Mouse (Mus musculus): ENCODE data around the gene Ppp1r12a. TPM values are rescaled to one million over a fixed set of nuclear protein-coding genes. Genes with fewer than 3 reads are reported as not detected.
A peak's percentile ranks its signal among the peaks of the same experiment; 100 is the strongest.

Gene Ppp1r12a
- polyA plus RNA-seq, 1 experiment from 2014 or later: 99.4 TPM

GRCm38 (mm10) chr10:108133745-108134144 lies 28.2 kb upstream of the Ppp1r12a start:
- no peak for ATAC-seq (ENCODE audit: low read depth)
- Histone ChIP-seq H3K9ac (ENCODE audit: low read length) (no peak overlapping the region), H3K9me3 (ENCODE audit: control insufficient read depth, low read length) (no peaks in the 10 kb centered on the region), H3K4me3 (ENCODE audit: low read length) (no peak overlapping the region), H3K4me2 (ENCODE audit: low read depth, low read length) (no peak overlapping the region), H3K27ac (ENCODE audit: low read length) (no peak overlapping the region), H3K4me1 (replicated peaks; ENCODE audit: control insufficient read depth, insufficient read depth, low read length) (no peaks in the 10 kb centered on the region; the same call in 1 of the 2 replicates), H3K27me3 (ENCODE audit: control insufficient read depth, insufficient read depth, low read depth, low read length) (no peaks in the 10 kb centered on the region), H3K36me3 (ENCODE audit: control insufficient read depth, insufficient read depth, low read length) (no peaks in the 10 kb centered on the region)
- WGBS: 72% methylated on average over 5 of the region's 5 CpGs

GRCm38 (mm10) chr10:108138347-108138746 lies 23.6 kb upstream of the Ppp1r12a start:
- no peak overlapping the region for H3K4me2 ChIP-seq (ENCODE audit: low read depth, low read length)
- no peak overlapping the region for H3K4me3 ChIP-seq (ENCODE audit: low read length)
- no peaks in the 10 kb centered on the region for H3K36me3 ChIP-seq (ENCODE audit: control insufficient read depth, insufficient read depth, low read length)
- no peaks in the 10 kb centered on the region for H3K27me3 ChIP-seq (ENCODE audit: control insufficient read depth, insufficient read depth, low read depth, low read length)
- 86% methylated on average over 5 of the region's 5 CpGs for WGBS
- H3K9me3 ChIP-seq (ENCODE audit: control insufficient read depth, low read length): no peaks in the 10 kb centered on the region; the same call in 1 of the 2 replicates
- ATAC-seq (ENCODE audit: low read depth): no peak
- H3K9ac ChIP-seq (ENCODE audit: low read length): no peak overlapping the region
- H3K27ac ChIP-seq (ENCODE audit: low read length): no peak overlapping the region
- H3K4me1 ChIP-seq (replicated peaks; ENCODE audit: control insufficient read depth, insufficient read depth, low read length): no peaks in the 10 kb centered on the region

DNA sequence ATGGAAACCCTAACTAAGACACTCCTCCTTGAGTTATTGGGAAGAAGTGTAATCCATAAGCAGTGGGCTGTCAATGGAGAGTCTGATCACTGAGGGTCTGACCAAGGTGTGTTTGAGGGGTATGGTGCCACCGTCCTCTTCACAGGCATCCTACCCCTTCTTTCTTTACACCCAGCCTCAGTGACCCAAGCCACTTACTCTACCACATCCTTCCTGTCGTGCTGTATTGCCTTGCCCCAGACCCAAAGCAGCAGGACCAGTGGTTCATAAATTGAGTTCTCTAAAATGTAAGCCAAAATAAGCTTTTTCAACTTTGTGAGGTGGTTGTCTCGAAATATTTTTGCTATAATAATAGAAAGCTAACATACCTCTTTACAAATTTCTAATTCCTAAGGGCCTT lies 22.2 kb upstream of the Ppp1r12a start:
- no peaks in the 10 kb centered on the region for H3K36me3 ChIP-seq (ENCODE audit: control insufficient read depth, insufficient read depth, low read length)
- no peaks in the 10 kb centered on the region for H3K27me3 ChIP-seq (ENCODE audit: control insufficient read depth, insufficient read depth, low read depth, low read length)
- H3K27ac ChIP-seq (ENCODE audit: low read length): no peak overlapping the region
- ATAC-seq (ENCODE audit: low read depth): no peak
- no peaks in the 10 kb centered on the region; the same call in 1 of the 2 replicates for H3K9me3 ChIP-seq (ENCODE audit: control insufficient read depth, low read length)
- no peak overlapping the region for H3K4me3 ChIP-seq (ENCODE audit: low read length)
- no peaks in the 10 kb centered on the region for H3K4me1 ChIP-seq (replicated peaks; ENCODE audit: control insufficient read depth, insufficient read depth, low read length)
- WGBS: 70% methylated on average over 3 of the region's 3 CpGs
- H3K9ac ChIP-seq (ENCODE audit: low read length): no peak overlapping the region
- H3K4me2 ChIP-seq (ENCODE audit: low read depth, low read length): no peak overlapping the region

GRCm38 (mm10) chr10:108140742-108141141 lies 21.3 kb upstream of the Ppp1r12a start:
- H3K9ac ChIP-seq (ENCODE audit: low read length): no peak overlapping the region
- ATAC-seq (ENCODE audit: low read depth): no peak
- H3K4me3 ChIP-seq (ENCODE audit: low read length): no peak overlapping the region
- H3K36me3 ChIP-seq (ENCODE audit: control insufficient read depth, insufficient read depth, low read length): no peaks in the 10 kb centered on the region
- H3K27ac ChIP-seq (ENCODE audit: low read length): no peak overlapping the region
- 85% methylated on average over 3 of the region's 3 CpGs for WGBS
- H3K4me1 ChIP-seq (replicated peaks; ENCODE audit: control insufficient read depth, insufficient read depth, low read length): no peaks in the 10 kb centered on the region
- H3K4me2 ChIP-seq (ENCODE audit: low read depth, low read length): no peak overlapping the region
- H3K9me3 ChIP-seq (ENCODE audit: control insufficient read depth, low read length): no peaks in the 10 kb centered on the region; the same call in 1 of the 2 replicates
- no peaks in the 10 kb centered on the region for H3K27me3 ChIP-seq (ENCODE audit: control insufficient read depth, insufficient read depth, low read depth, low read length)

DNA sequence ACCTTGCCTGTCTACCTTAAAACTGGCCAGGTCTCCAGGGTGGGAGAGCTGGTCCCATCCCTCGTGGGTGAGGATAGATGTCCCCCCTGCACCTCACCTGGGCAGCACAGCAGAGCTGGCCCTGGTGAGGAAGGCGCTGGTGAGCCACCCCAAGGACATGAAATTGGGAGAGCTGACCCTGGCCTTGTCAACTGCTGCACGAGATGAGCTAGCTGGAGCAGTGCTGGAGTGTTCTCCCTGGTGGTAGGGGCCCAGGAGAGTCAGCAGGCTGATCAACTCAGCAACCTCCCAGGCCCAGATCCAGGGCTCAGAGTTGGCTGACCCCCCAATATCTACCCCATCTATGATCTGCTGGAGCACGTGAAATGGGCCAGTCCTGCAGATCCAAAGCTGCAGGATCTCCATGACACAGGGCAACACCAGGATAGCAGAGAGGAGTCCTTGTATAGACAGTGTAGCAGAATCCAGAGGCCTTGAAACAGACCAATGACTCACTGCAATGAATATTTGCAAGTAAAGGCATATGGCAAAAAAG lies 17.9 kb upstream of the Ppp1r12a start:
- no peaks in the 10 kb centered on the region; the same call in 1 of the 2 replicates for H3K9me3 ChIP-seq (ENCODE audit: control insufficient read depth, low read length)
- H3K4me1 ChIP-seq (replicated peaks; ENCODE audit: control insufficient read depth, insufficient read depth, low read length): no peaks in the 10 kb centered on the region
- ATAC-seq (ENCODE audit: low read depth): no peak
- no peaks in the 10 kb centered on the region for H3K27me3 ChIP-seq (ENCODE audit: control insufficient read depth, insufficient read depth, low read depth, low read length)
- no peaks in the 10 kb centered on the region for H3K36me3 ChIP-seq (ENCODE audit: control insufficient read depth, insufficient read depth, low read length)
- 65% methylated on average over 4 of the region's 4 CpGs for WGBS
- H3K4me3 ChIP-seq (ENCODE audit: low read length): no peak overlapping the region
- no peak overlapping the region for H3K9ac ChIP-seq (ENCODE audit: low read length)
- H3K27ac ChIP-seq (ENCODE audit: low read length): no peak overlapping the region
- H3K4me2 ChIP-seq (ENCODE audit: low read depth, low read length): no peak overlapping the region

DNA sequence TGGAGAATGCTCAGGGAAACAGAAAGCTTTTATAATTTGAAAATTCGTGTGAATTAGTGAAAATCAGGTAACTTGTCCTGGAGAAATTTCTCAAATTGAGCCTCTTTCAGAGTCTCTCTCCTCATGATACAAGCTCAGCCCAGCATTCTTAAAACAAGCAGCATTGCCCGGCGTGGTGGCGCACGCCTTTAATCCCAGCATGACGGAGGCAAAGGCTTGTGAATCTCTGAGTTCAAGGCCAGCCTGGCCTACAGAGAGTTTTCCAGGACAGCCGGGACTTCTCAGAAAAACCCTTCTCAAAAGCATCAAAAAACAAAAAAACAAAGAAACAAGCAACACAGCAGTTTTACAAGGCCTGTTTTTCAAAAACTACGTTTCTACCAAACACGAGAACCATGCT lies 16.3 kb upstream of the Ppp1r12a start:
- Histone ChIP-seq H3K4me3 (ENCODE audit: low read length) (no peak overlapping the region), H3K27ac (ENCODE audit: low read length) (no peak overlapping the region), H3K36me3 (ENCODE audit: control insufficient read depth, insufficient read depth, low read length) (no peaks in the 10 kb centered on the region), H3K9ac (ENCODE audit: low read length) (no peak overlapping the region), H3K27me3 (ENCODE audit: control insufficient read depth, insufficient read depth, low read depth, low read length) (no peaks in the 10 kb centered on the region), H3K4me1 (replicated peaks; ENCODE audit: control insufficient read depth, insufficient read depth, low read length) (no peaks in the 10 kb centered on the region), H3K4me2 (ENCODE audit: low read depth, low read length) (no peak overlapping the region), H3K9me3 (ENCODE audit: control insufficient read depth, low read length) (no peaks in the 10 kb centered on the region)
- no peak for ATAC-seq (ENCODE audit: low read depth)
- WGBS: 88% methylated on average over 9 of the region's 9 CpGs

GRCm38 (mm10) chr10:108147031-108147430 lies 15.0 kb upstream of the Ppp1r12a start:
- no peaks in the 10 kb centered on the region for H3K9me3 ChIP-seq (ENCODE audit: control insufficient read depth, low read length)
- ATAC-seq (ENCODE audit: low read depth): no peak
- H3K36me3 ChIP-seq (ENCODE audit: control insufficient read depth, insufficient read depth, low read length): no peaks in the 10 kb centered on the region
- H3K27ac ChIP-seq (ENCODE audit: low read length): no peak overlapping the region
- H3K4me2 ChIP-seq (ENCODE audit: low read depth, low read length): no peak overlapping the region
- WGBS: 73% methylated on average over 9 of the region's 9 CpGs
- no peak overlapping the region for H3K9ac ChIP-seq (ENCODE audit: low read length)
- no peak overlapping the region for H3K4me3 ChIP-seq (ENCODE audit: low read length)
- no peaks in the 10 kb centered on the region for H3K27me3 ChIP-seq (ENCODE audit: control insufficient read depth, insufficient read depth, low read depth, low read length)
- H3K4me1 ChIP-seq (replicated peaks; ENCODE audit: control insufficient read depth, insufficient read depth, low read length): no peaks in the 10 kb centered on the region

DNA sequence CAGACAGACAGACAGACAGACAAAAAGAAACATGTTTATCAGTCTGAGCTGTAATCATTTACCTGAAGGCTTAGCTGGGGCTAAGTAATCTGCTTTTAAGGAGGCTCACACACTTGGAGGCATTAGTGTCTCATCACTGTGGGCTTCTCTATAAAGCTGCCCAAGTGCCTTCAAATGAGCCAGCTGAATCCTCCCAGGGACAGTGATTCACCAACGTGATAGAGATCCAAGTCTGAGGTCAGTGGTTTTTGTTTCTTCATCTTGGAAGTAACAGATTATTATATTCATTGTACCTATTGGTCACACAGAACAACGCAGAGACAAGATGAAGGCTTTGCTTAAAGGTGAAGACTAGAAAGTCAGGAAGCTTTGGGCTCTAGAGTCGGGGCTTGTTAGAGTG lies 8.7 kb upstream of the Ppp1r12a start:
- ATAC-seq (ENCODE audit: low read depth): no peak
- H3K9ac ChIP-seq (ENCODE audit: low read length): no peak overlapping the region
- WGBS: 70% methylated on average over 3 of the region's 3 CpGs

GRCm38 (mm10) chr10:108155042-108155686 lies 6.8 kb upstream of the Ppp1r12a start:
- Histone ChIP-seq H3K9me3 (ENCODE audit: control insufficient read depth, low read length) (no peaks in the 10 kb centered on the region), H3K27ac (ENCODE audit: low read length) (no peak overlapping the region), H3K27me3 (ENCODE audit: control insufficient read depth, insufficient read depth, low read depth, low read length) (no peaks in the 10 kb centered on the region), H3K4me3 (ENCODE audit: low read length) (no peak overlapping the region), H3K9ac (ENCODE audit: low read length) (0 out of 2 replicates have a peak overlapping the region, but pooled peaks have one; percentile 2), H3K4me1 (replicated peaks; ENCODE audit: control insufficient read depth, insufficient read depth, low read length) (0 out of 2 replicates have a peak, but pooled peaks cover 2% of the 10 kb centered on the region), H3K36me3 (ENCODE audit: control insufficient read depth, insufficient read depth, low read length) (no peaks in the 10 kb centered on the region), H3K4me2 (ENCODE audit: low read depth, low read length) (peak overlapping the region; percentile 12)
- WGBS: 27% methylated on average over 21 of the region's 21 CpGs
- ATAC-seq (ENCODE audit: low read depth): peak; percentile 60

More for the DNA sequence above, 8.7 kb upstream of the Ppp1r12a start:
- Histone ChIP-seq H3K27me3 (ENCODE audit: control insufficient read depth, insufficient read depth, low read depth, low read length) (no peaks in the 10 kb centered on the region), H3K36me3 (ENCODE audit: control insufficient read depth, insufficient read depth, low read length) (no peaks in the 10 kb centered on the region), H3K4me1 (replicated peaks; ENCODE audit: control insufficient read depth, insufficient read depth, low read length) (0 out of 2 replicates have a peak, but pooled peaks cover 2% of the 10 kb centered on the region), H3K4me3 (ENCODE audit: low read length) (no peak overlapping the region), H3K9me3 (ENCODE audit: control insufficient read depth, low read length) (no peaks in the 10 kb centered on the region), H3K27ac (ENCODE audit: low read length) (no peak overlapping the region), H3K4me2 (ENCODE audit: low read depth, low read length) (no peak overlapping the region)
